ENCODE assay signal across 18 mouse cellular contexts in the genomic region with DNA sequence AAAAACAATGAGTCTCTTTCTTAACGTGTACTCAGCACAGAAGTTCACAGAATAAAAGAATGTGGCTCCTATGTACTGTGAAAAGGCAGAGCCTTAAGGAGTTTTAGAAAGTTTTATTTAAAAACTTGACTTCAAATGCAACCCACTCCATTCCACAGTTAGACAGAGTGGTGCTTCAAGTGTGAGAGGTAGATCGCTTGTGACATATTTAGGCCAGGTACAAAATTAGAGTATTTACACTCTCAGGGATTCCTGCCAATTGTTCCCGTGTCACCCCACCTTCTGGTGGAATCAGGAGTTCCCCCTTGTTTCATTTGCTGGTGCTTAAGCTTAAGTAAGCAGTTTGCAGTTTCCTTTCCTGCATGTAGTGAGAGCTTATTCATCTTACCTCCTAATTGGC.
A peak's percentile ranks its signal among the peaks of the same experiment; 100 is the strongest.
DNase-seq lines count a peak whose midpoint lies in the region; ATAC-seq lines count a peak whose summit lies in the region.
"Had no signal": no experiment of that assay in that cellular context is flagged by ENCODE, and none has a peak within 500 bp of the region (broad histone marks: within the 10 kb centered on the region; RNA-seq: fewer than 3 reads in every experiment).

No protein-coding gene starts in this region.

- peak; percentile 70 for ATAC-seq in cerebellum, adult (ENCODE audit: insufficient number of reproducible peaks, low FRiP score, low TSS enrichment)
- ATAC-seq in lung, embryonic 16.5 days (ENCODE audit: low read depth): peak; percentile 94
- ATAC-seq: forebrain, postnatal 0 days; inflammation-experienced regulatory T-cells, adult 6 months; liver, postnatal 0 days; midbrain, embryonic 13.5 days had no signal

- H3K4me3 ChIP-seq in lung, embryonic 16.5 days (ENCODE audit: low read length): no peak overlapping the region
- H3K4me3 ChIP-seq: midbrain, embryonic 13.5 days had no signal

- no peaks in the 10 kb centered on the region for H3K27me3 ChIP-seq in lung, embryonic 16.5 days (ENCODE audit: control insufficient read depth, insufficient read depth, low read depth, low read length)
- H3K27me3 ChIP-seq: CH12.LX; midbrain, embryonic 13.5 days had no signal

- 25% methylated on average over 3 of the region's 3 CpGs for WGBS in lung, embryonic 16.5 days

- H3K27ac ChIP-seq in lung, embryonic 16.5 days (ENCODE audit: low read length): peak overlapping the region; percentile 67
- H3K27ac ChIP-seq: midbrain, embryonic 13.5 days had no signal

- DNase-seq in cerebellum, postnatal 4 days (ENCODE audit: low spot score in 2 of 2): no peak
- peak; percentile 1 for DNase-seq in Muller cell, postnatal 12 days (ENCODE audit: inconsistent ontology term)
- peak; percentile 6 to 24 for DNase-seq in cerebellum, postnatal 14 days
- no peak for DNase-seq in testis, postnatal 10 days (ENCODE audit: low spot score)
- no peak for DNase-seq in adrenal gland, postnatal 14 days
- no peak for DNase-seq in layer of hippocampus, postnatal 36 days
- DNase-seq: forebrain, postnatal 0 days; gastrocnemius, postnatal 14 days; kidney, postnatal 10 days; layer of hippocampus, adult 9-11 months; liver, postnatal 0 days; thymus, adult 2 months had no signal

- no peak overlapping the region for H3K9ac ChIP-seq in lung, embryonic 16.5 days (ENCODE audit: low read length)
- H3K9ac ChIP-seq: forebrain, postnatal 0 days; liver, postnatal 0 days; midbrain, embryonic 13.5 days had no signal

- H3K4me2 ChIP-seq in lung, embryonic 16.5 days (ENCODE audit: low read depth, low read length): no peak overlapping the region
- H3K4me2 ChIP-seq: heart, embryonic 11.5 days; midbrain, embryonic 13.5 days had no signal

- no peaks in the 10 kb centered on the region for H3K36me3 ChIP-seq in lung, embryonic 16.5 days (ENCODE audit: control insufficient read depth, insufficient read depth, low read length)
- H3K36me3 ChIP-seq: midbrain, embryonic 13.5 days had no signal

- H3K9me3 ChIP-seq in lung, embryonic 16.5 days (ENCODE audit: control insufficient read depth, low read length): no peaks in the 10 kb centered on the region
- H3K9me3 ChIP-seq: midbrain, embryonic 13.5 days had no signal

- H3K4me1 ChIP-seq in lung, embryonic 16.5 days (replicated peaks; ENCODE audit: control insufficient read depth, insufficient read depth, low read length): no peaks in the 10 kb centered on the region; the same call in 1 of the 2 replicates
- H3K4me1 ChIP-seq: midbrain, embryonic 13.5 days had no signal

Comparison
In these comparisons a context has a peak if more than half of its experiments do, and no peak if none do; other contexts are left out.
1. DNase-seq: peak in Muller cell, postnatal 12 days (single experiment) and cerebellum, postnatal 14 days (2 of 2); none in cerebellum, postnatal 4 days (0 of 2), testis, postnatal 10 days (single experiment), adrenal gland, postnatal 14 days (single experiment) and layer of hippocampus, postnatal 36 days (0 of 2).